Mouse (Mus musculus) forelimb bud, embryonic 11.5 days (tissue): ENCODE results near the gene Ccdc137.
"Not testable (repeated sequence)": the region's sequence is repeated elsewhere in the genome, so short reads cannot be mapped to it uniquely, and the experiment has no call there.

Source experiments
- DNase-seq: peaks from one replicate; pipeline ENCODE4 v3.0.0-alpha.2; 2012; ENCODE audit warnings: low read depth, low spot score

Gene Ccdc137

DNA sequence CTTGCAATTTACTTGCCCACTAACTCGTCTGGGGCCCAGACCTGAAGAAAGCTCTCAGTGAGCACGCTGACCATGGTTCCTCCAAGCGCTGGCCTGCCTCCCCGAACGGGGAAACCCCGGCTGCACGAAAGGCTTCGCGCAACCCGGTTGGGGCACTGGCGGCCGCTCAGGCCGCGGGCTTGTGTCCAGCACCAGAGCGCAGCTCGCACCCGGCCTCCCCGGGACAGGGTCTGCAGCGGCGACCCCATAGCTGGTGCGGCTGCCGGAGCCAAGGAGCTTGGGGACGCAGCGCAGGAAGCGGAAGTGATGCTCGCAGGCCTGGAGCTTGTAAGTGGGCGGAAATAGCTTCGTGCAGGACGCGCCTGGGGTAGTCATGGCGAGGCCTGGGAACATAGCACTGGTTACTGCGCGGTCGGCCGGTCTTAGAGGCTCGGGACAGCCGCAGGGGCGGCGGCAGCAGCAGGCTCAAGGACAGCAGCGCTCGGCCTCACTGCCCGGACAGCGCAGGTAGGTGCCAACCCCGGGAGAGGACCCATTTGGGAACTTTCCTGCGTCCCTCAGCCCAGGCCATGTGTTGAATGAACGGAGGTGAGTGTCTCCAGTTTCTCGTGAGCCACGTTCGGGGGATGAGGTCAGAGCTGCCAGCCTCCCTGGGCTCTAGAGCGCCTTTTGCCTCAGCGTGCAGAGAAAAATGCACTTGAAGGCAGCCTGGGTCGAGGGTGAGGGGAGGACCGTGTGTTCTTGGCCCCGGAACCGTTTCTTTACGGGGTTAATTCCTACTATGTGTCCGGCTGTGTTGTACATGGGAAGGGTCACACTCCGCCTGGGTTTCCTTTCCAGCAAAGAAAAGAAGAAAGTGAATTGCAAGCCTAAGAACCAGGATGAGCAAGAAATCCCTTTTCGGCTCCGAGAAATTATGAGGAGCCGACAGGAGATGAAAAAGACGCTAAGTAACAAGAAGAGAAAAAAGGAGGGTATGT is at the start of gene Ccdc137, which contains the start of gene Oxld1:
Ccdc137 (plus strand) TSS at position 344 of the 980 bp plus-strand sequence.
Oxld1 (minus strand) TSS at position 297 of the 980 bp plus-strand sequence.
- DNase-seq: peak; percentile 78

DNA sequence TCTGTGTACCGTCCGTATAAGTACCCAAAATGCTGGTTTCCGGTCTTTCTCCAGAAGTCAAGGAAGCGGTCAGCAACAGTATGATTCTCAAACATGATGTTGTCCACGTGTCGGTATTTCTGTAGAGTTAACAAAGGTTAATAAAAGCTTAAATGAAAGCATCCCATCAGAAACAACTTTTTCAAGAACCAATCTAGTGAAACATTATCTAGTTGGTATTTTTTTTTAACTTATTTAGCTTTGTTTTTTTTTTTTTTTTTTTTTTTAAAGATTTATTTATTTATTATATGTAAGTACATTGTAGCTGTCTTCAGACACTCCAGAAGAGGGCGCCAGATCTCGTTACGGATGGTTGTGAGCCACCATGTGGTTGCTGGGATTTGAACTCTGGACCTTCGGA is 44.3 kb upstream of the Ccdc137 start:
- DNase-seq: not testable (repeated sequence)

DNA sequence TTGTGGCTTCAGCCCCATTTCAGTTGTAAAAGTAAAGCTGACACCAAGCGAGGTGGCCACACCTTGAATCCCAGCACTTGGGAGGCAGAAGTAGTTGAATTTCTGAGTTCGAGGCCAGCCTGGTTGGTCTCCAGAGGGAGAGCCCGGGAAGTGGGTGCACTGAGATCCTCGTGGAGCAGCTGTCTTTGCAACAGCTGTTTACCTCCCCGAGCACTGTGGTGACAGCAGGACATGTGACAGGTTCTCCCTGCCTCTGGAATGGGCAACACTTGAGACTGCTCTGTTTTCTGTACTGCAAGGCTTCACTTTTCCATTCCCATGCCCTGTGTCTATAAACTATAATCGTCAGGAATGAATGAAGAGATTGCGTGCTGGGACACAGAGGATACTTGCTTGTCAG is 40.1 kb upstream of the Ccdc137 start:
- no peak for DNase-seq

DNA sequence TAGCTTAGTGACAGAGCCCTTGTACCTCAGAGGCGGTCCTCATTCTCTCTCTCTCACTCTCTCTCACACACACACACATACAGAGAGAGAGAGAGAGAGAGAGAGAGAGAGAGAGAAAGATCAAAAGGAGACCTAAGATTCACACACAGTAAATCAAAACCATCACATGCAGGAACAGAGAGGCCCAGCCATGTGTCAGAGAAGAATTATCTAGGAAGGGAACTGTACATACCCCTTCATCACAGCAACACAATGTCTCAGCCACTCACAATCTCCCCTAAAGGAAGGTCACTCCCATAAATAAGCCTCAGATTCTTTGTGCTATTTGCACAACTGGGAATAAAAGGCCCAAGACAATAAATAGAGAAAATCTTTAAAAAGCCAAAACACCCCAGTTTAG is 39.3 kb upstream of the Ccdc137 start:
- no peak for DNase-seq

GRCm38 (mm10) chr11:120422651-120423568 is 35.0 kb upstream of the Ccdc137 start:
- DNase-seq: no peak

DNA sequence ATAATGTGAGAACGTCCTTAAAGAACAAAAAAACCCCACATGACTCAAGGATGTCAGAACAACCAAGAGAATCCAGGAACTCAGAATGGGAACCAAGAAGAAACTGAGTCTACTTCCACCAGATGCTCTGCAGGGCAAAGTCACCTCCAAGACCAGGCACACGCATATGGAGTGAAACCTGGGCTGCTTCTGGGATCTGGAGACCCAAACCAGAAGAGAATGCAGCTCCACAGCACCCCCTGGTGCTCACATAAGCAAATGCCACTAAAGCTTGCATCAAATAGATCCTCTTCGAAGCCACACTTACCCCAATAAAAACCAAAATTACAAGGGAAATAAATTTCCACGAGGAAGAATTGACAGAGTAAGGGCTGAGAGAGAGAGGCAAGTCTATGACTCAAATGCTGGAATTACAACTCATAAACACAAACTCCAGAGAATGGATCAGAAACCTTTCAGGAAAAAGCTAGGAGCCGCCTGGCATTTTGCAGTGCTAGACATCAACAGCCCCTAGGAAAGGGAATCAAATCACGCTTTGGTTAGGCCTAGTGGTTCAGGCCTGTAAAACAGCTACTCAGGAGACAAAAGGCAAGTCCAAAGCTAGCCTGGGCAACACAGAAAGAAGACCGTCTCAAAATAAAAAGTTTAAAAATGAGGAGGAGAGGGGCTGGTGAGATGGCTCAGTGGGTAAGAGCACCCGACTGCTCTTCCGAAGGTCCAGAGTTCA is 34.2 kb upstream of the Ccdc137 start:
- DNase-seq: peak; percentile 83

DNA sequence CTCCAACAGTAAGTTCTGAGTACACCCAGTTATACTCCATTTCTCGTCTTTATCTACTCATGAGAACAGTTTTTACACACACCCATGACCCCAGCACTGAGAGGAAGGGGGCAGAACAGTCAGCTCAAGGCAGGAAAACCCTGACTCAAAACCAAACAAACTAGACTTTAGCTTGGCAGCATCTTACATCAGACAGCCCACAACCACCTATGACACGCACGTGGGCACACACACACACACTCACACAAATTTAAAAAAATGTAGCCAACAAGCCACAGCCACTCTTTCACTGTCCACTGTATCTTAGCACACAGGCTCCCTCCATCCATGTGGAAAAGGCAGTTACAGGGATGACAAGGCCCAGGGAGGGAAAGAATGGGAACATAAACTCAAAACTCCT is 31.2 kb upstream of the Ccdc137 start:
- no peak for DNase-seq

DNA sequence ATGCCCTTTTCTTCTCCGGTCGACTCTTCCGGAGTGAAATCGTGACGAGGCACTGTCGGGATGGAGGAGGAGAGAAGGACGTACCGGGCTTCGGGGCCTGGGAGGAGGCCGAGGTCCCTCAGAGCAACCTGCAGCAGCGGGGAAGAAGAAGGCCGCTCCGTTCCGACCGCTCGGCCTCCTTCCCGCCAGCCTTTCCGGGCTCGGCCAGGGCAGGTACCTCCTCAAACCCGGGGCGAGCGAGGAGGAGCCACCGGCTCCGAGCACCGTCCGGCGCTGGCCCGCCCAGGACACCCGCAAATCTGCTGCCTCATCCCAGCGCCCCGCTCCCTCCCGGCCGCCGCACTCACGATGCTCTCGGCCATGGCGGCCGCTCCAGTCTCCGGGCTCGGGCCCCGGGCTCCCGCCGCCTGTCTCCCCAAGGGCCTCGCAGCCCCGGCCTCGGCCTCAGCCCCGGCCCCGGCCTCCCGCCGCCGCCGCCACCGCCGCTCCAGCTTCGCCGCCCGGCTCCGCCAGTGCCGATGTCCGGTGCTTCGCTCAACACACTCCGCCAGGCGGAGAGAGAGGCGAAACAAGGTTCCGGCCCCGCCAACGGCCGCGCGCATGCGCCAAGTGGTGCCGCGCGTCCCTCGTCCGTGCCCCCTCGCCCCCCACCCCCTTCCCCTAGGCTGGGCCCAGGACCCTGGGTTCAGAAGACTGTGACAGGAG is 20.6 kb upstream of the Ccdc137 start, which contains the start of gene Nploc4:
Nploc4 (minus strand) TSS at position 557 of the 705 bp plus-strand sequence.
- DNase-seq: peak; percentile 93

GRCm38 (mm10) chr11:120437857-120438385 is 20.0 kb upstream of the Ccdc137 start:
- DNase-seq: no peak

DNA sequence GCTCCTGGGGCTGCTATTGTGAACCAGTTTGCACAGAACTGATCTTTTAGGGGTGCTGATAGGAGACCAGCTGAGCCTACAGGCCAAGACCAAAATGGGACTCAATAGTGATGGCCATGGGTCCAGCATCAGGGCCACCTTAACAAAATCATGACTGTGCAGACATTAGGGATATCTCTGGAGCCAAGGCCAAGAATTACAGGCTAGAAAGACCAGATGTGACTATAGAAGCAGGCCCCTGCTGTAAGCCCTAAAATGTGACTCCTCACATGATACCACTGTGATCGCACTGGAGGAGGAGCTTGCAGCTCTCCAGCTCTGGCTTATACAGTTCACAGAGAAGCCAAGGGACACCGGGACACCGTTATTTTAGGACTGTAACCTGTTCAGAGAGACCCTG is 15.6 kb upstream of the Ccdc137 start, which contains the start of gene Tspan10:
Tspan10 (plus strand) TSS at position 301 of the 400 bp plus-strand sequence.
- DNase-seq: no peak

GRCm38 (mm10) chr11:120442765-120443280 is 15.1 kb upstream of the Ccdc137 start:
- DNase-seq: no peak

DNA sequence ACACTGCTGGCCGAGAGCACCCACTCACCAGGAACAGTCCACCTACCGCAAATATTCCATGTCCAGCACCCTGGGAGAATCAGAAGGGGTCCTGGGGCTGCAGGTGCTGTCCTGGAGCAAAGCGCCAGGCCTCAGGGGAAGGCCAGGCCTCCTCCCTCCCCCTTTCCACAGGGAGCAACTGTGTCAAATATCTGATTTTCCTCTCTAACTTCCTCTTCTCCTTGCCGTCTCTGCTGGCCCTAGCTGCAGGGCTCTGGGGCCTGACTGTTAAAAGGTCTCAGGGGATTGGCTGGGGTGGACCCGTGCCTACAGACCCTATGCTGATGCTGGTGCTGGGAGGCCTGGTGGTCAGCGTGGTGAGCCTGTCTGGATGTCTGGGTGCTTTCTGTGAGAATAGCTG is 13.8 kb upstream of the Ccdc137 start:
- DNase-seq: no peak

- DNase-seq: no peak
These were observed 12.4 kb upstream of the Ccdc137 start for GRCm38 (mm10) chr11:120445475-120445874.

DNA sequence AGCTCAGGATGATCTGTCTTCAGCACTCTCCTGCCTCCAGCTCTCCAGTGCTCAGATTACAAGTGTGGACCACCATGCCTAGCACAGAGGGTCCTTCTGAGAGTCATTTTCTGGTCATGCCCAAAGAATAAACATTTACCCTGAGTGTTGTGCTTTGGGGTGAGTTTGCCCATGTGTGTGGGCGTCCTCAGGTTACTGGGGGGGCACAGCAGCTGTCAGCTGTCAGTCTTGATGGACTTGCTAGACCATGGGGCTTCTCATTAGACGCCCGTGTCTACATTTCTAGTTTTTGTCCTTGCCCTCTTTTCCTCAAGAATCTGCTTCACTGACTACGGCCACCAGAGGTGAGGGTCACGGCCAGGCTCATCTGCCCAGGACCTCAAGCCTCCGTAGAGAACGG is 10.7 kb upstream of the Ccdc137 start:
- no peak for DNase-seq

GRCm38 (mm10) chr11:120452246-120452645 is 5.7 kb upstream of the Ccdc137 start:
- no peak for DNase-seq

GRCm38 (mm10) chr11:120453306-120453705 is 4.6 kb upstream of the Ccdc137 start, which contains the start of gene Pde6g:
TSS of gene Pde6g (minus strand) at chr11:120453500.
- DNase-seq: no peak

GRCm38 (mm10) chr11:120454965-120455364 is 3.0 kb upstream of the Ccdc137 start:
- no peak for DNase-seq

GRCm38 (mm10) chr11:120455413-120455812 is 2.5 kb upstream of the Ccdc137 start:
- DNase-seq: no peak

DNA sequence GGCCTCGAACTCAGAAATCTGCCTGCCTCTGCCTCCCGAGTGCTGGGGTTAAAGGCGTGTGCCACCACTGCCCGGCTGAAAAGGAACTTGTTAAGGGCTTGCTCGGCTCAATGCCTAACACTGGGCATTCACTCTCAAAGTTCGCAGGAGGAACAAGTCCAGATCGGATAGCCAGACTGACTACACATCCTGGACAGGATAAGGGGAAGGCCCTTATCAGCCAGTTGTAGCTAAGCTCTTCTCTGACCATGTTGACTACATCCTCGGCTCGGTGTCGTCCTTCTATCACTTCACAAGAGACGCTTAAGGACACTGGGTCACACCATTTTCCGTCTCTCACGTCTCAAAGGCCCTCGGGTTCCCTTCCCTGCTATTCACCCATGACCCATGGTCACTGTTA is 545 bp upstream of the Ccdc137 start:
- no peak for DNase-seq
